Mouse (Mus musculus) cortical plate, adult 2 months (tissue): ENCODE data around the gene Ccdc155.

Experiments
- CTCF ChIP-seq: fragments of 200-500 bp; IDR thresholded peaks from 2 replicates; pipeline ENCODE4 v1.5.1; 2011; ENCODE audit warnings: mild to moderate bottlenecking, control low read depth, low read length; ENCODE audit not compliant: insufficient read depth; ENCODE audit errors: extremely low read depth
- POLR2A ChIP-seq: fragments of 200-500 bp; IDR thresholded peaks from 2 replicates; pipeline ENCODE4 v1.6.1; 2011; ENCODE audit warnings: mild to moderate bottlenecking, low read length, control low read depth; ENCODE audit not compliant: insufficient read depth; ENCODE audit errors: extremely low read depth

DNA sequence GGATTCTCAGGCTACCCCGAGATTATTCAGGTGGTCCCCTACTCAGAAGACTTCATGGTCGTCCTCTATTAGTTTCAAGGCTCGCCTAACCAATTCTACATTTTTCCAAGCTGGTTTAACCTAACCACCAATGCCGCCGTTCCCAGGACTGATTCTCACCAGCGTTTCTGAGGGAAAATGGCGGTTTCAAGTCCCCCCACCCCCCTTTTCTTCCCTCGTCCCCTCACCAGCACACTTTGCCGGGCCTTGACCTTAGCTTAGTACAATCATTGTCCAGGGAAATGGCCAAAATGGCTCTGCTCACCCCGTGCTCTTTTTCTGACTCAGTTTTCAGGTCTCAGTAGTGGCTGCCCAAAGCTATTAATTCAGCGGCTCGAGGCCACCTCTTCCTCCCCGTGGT is 29.3 kb downstream of the Ccdc155 start:
- TF ChIP-seq CTCF = no peak
- no peak for TF ChIP-seq POLR2A
